Mouse (Mus musculus): ENCODE measurements around the gene Ifrd1. TPM values are rescaled to one million over a fixed set of nuclear protein-coding genes. Genes with fewer than 3 reads are reported as not detected.
A peak's percentile ranks its signal among the peaks of the same experiment; 100 is the strongest.

Gene Ifrd1
- polyA plus RNA-seq, 1 experiment from 2014 or later = 164 TPM

DNA sequence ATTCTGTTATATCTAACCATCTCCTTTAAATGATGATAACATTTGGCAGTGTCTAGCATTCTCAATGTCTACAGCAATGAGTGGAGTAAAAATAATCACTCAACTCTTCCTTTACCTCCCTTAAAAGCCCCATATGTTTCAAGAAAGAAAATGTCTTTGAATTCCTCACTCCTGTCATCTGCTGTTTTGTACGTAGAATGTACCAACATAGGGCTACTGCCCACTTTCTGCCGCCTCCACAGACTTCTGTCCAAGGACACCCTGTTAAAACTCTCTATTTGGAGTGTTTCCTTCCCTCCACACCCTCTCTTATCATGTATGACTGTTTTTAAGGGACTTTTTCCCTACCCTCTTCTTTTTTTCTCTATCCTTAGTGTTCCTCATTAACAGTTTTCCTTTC, 16.7 kb downstream of the Ifrd1 start:
- 92% methylated on average over 2 of the region's 2 CpGs for WGBS
- Histone ChIP-seq H3K4me3 (no peak overlapping the region), H3K27me3 (no peaks in the 10 kb centered on the region), H3K4me1 (replicated peaks) (no peaks in the 10 kb centered on the region), H3K9me3 (no peaks in the 10 kb centered on the region), H3K36me3 (no peaks in the 10 kb centered on the region), H3K27ac (no peak overlapping the region), H3K9ac (no peak overlapping the region), H3K4me2 (no peak overlapping the region)
- no peak for ATAC-seq (ENCODE audit: low FRiP score)

DNA sequence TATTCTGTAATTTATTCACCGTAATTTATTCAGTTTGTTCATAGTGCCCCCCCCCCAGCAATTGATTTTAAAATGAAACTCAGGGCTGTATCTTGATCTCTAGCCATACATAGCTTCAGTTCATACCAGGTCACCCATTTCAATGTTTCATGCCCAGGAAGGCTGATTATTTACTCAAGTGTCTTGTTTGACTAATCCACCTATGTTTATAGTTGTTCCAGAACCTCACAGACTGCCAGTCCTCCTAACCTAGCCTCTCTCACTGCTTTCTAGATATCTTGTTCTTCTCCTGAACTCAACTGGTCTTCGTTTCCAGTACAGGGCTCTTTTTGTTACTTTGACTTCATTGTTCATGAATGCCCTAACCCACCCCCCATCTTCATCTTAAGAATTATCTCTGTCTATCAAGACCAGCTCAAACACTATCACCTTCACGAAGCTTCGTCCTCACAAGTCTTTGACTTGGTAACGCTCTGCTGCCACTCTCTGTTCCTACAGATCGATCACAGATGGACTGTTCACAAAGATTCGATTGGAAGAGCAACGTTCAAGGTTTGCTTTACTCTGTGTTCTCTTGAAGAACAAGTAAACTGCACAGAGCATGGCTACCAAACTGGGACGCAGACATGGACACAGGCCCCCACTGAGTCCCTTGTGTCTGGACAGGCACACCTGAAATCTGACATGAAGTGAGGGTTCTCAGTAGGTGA, 24.0 kb downstream of the Ifrd1 start:
- no peaks in the 10 kb centered on the region for H3K27me3 ChIP-seq
- no peaks in the 10 kb centered on the region for H3K9me3 ChIP-seq
- H3K4me1 ChIP-seq (replicated peaks) = peaks cover 22% of the 10 kb centered on the region
- H3K36me3 ChIP-seq = no peaks in the 10 kb centered on the region
- ATAC-seq (ENCODE audit: low FRiP score) = no peak
- no peak overlapping the region for H3K4me2 ChIP-seq
- H3K9ac ChIP-seq = no peak overlapping the region
- H3K27ac ChIP-seq = no peak overlapping the region
- 96% methylated on average over 9 of the region's 9 CpGs for WGBS
- no peak overlapping the region for H3K4me3 ChIP-seq

DNA sequence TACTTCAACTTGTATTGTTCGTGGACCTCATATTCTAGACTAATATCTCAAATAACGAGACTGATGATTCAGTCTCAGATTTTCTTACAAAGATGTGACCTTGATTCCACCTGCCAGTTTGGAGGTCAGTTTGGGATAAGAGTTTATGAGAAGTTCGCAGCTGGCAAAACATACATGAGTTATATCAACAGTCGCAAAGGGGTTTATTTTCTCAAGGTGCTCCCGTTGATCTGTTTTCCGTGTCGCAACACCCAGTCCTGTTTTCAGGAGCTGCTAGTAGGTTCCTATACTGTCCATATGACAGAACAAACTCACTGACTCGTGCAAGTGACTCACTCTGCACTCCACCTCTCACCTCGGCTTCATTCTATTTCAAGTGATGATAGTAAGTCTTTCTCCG, 24.6 kb downstream of the Ifrd1 start:
- Histone ChIP-seq H3K4me3 (peak overlapping the region; percentile 92), H3K27me3 (no peaks in the 10 kb centered on the region), H3K9me3 (no peaks in the 10 kb centered on the region), H3K36me3 (no peaks in the 10 kb centered on the region), H3K4me2 (peak overlapping the region; percentile 59), H3K9ac (peak overlapping the region; percentile 65), H3K4me1 (replicated peaks) (peaks cover 22% of the 10 kb centered on the region), H3K27ac (peak overlapping the region; percentile 81)
- 60% methylated on average over 10 of the region's 10 CpGs for WGBS
- ATAC-seq (ENCODE audit: low FRiP score) = no peak

DNA sequence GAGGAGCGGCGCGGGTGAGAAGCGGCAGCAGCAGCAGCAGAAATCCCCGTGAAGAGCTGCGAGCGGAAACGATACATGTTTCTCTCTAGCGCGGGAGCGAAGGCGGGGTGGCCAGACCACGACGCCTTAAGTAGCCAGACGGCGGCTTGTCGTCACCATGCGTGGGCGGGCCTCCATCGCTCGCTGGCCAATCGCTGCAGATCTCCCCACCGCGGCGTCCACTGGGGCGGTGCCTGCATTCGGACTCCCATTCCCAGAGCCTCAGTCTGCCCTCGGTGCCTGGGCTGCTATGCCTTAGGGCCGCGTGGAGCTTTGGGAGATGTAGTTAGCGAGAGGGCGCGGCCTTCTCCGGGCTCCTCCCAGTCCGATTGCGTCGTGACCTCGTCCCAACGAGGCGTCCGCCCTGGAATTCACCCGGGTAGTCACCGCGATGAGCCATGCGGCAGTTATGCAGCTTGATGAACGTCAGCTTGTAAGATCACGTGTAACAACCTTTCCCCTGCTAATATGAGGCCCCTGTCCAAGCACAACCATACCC, 25.2 kb downstream of the Ifrd1 start:
- peaks cover 22% of the 10 kb centered on the region for H3K4me1 ChIP-seq (replicated peaks)
- peak overlapping the region; percentile 97 for H3K9ac ChIP-seq
- peak; percentile 98 for ATAC-seq (ENCODE audit: low FRiP score)
- H3K27me3 ChIP-seq = no peaks in the 10 kb centered on the region
- H3K9me3 ChIP-seq = no peaks in the 10 kb centered on the region
- no peaks in the 10 kb centered on the region for H3K36me3 ChIP-seq
- WGBS = under 1% methylated on average over 46 of the region's 47 CpGs
- H3K4me2 ChIP-seq = peak overlapping the region; percentile 74
- peak overlapping the region; percentile 92 for H3K4me3 ChIP-seq
- H3K27ac ChIP-seq = peak overlapping the region; percentile 98

DNA sequence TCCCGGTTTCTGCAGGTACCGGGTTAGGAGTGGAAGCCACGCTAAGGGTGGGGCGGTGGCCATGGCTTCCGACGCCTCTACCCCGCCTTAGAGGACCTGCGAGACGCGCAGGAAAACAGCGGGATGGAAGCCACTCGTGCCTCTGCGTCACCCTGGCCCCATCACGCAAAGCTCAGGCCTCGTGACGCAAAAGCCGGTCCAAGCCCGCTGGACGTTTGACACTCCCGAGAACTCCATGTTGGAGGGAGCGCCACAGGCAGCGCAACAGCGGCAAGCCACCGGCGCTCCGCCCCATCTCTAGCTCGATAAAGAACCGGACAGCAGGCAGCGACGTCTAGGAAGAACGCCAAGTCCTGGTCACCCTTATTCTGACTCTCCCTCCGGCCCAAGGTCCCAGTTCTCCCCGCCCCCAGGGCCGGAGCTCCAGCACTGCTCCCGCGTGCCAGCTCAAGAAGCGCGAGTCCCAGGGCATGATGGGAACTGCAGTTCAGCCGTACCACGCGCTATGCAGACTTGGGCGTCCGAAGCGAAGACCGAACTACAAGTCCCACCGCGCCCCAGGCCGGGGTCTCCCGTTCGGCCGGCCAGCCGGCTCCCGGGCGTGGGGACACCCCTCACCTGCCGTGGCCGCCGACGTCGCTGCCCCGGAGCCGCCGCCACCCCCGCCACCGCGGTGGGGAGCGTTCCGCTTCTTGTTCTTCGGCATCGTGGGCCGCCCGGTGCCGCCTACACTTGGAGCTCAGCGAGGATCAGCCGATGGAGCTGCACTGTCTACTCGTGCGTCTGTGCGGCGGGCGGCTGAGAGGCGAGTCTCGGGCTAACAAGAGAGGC, 25.8 kb downstream of the Ifrd1 start:
- Histone ChIP-seq H3K4me3 (peak overlapping the region; percentile 92), H3K4me2 (peak overlapping the region; percentile 74), H3K27ac (peak overlapping the region; percentile 98), H3K9me3 (no peaks in the 10 kb centered on the region), H3K4me1 (replicated peaks) (peaks cover 22% of the 10 kb centered on the region), H3K27me3 (no peaks in the 10 kb centered on the region), H3K36me3 (no peaks in the 10 kb centered on the region), H3K9ac (peak overlapping the region; percentile 97)
- ATAC-seq (ENCODE audit: low FRiP score) = peak; percentile 96
- WGBS = under 1% methylated on average over 75 of the region's 81 CpGs

DNA sequence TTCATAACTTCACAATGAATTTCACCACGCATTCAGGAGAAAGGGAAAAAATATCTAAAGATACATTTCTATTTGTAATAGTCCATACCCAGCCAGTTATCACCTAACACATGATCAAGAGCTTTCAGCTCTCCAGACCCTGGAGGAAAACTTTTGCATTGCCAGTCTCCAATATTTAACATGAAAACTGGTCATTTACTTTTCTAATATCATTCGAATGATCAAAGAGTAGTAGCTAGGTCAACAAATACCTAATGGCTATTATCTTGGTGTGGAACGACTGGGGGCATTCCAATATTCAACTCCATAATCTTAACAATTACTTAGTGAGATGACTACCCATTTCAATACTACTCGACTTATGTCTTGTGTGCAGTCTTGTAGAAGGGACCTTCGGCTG, 26.7 kb downstream of the Ifrd1 start:
- Histone ChIP-seq H3K4me3 (peak overlapping the region; percentile 92), H3K27ac (peak overlapping the region; percentile 98; the same call in 1 of the 2 replicates), H3K9ac (peak overlapping the region; percentile 97), H3K27me3 (no peaks in the 10 kb centered on the region), H3K4me1 (replicated peaks) (peaks cover 22% of the 10 kb centered on the region), H3K4me2 (peak overlapping the region; percentile 74), H3K36me3 (peaks cover under 1% of the 10 kb centered on the region; the same call in 1 of the 2 replicates), H3K9me3 (no peaks in the 10 kb centered on the region)
- 21% methylated on average over 5 of the region's 5 CpGs for WGBS
- no peak for ATAC-seq (ENCODE audit: low FRiP score)

DNA sequence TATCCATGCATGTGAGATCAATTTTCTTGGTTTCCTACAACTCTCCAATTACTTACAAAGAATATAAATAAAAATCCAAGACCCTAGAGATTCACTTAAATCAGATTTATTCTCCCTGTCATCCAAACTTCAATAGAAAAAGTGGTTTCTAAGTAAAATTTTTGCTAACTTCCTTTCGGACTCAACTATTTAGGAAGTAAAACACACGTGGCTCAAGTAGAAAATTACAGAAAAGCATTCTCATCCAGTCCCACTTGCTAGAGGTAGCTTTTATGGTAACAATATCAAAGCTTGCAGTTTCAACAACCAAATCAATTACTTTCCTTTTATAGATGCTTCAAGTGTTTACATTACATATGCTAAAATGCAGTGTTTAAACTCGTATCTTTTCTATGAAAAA, 27.4 kb downstream of the Ifrd1 start:
- no peak overlapping the region for H3K27ac ChIP-seq
- peak overlapping the region; percentile 92 for H3K4me3 ChIP-seq
- peak overlapping the region; percentile 74 for H3K4me2 ChIP-seq
- no peaks in the 10 kb centered on the region for H3K9me3 ChIP-seq
- no peaks in the 10 kb centered on the region for H3K27me3 ChIP-seq
- no peak for ATAC-seq (ENCODE audit: low FRiP score)
- H3K9ac ChIP-seq = peak overlapping the region; percentile 97; the same call in 1 of the 2 replicates
- 41% methylated on average over 3 of the region's 3 CpGs for WGBS
- peaks cover 6% of the 10 kb centered on the region for H3K36me3 ChIP-seq
- peaks cover 22% of the 10 kb centered on the region for H3K4me1 ChIP-seq (replicated peaks)

DNA sequence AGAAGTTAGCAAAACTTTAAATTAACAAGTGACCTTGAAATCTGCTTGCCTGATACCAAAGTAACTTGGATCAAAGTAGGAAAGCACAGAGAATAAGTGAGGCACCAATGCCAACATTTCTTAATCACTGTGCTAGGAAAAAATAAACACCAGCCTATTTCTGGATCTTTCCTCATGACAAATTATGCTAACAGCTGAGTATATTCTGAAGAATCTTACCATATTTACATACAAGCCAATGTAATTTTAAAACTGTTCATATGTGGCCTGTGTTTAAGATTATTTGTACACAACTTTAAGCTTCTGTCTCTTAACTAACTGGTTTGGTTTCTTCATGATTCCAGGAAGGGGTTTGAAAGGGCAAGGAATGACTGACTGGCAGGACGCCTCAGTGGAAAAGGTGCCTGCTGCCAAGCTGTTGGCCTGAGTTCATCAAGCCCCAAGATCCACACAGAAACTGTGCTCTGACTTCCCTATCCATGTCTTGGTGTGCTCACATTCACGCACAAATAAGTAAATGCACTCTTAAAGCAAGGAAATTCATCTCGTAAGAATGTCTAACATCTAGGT, 28.2 kb downstream of the Ifrd1 start:
- Histone ChIP-seq H3K27me3 (no peaks in the 10 kb centered on the region), H3K27ac (no peak overlapping the region), H3K4me3 (peak overlapping the region; percentile 92; the same call in 1 of the 2 replicates), H3K36me3 (peaks cover 14% of the 10 kb centered on the region), H3K9me3 (no peaks in the 10 kb centered on the region), H3K9ac (peak overlapping the region; percentile 30; the same call in 1 of the 2 replicates), H3K4me2 (peak overlapping the region; percentile 74), H3K4me1 (replicated peaks) (peaks cover 22% of the 10 kb centered on the region)
- 50% methylated on average over 3 of the region's 3 CpGs for WGBS
- ATAC-seq (ENCODE audit: low FRiP score) = no peak

DNA sequence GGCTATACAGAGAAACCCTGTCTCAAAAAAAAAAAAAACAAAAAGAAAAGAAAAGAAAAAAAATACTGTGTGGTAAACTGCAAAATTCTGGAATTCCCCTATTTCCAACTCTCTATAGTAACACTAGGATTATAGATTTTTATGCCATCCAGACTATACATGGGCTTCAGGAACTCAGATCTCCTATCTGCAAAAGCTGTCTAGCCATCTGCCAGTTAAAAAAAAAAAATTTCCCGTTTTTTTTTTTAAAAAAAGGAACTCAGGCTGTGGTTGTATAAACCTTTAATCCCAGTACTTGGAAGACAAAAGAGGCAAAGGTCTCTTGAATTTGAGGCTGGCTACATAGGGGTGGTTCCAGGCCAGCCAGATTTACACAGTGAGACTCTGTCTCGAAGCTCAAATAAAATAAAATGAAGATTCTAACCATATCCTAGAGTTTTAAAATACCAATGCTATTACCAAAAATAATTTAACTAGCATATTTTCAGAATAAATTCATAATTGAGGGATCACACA, 29.8 kb downstream of the Ifrd1 start:
- Histone ChIP-seq H3K36me3 (peaks cover 30% of the 10 kb centered on the region), H3K9me3 (no peaks in the 10 kb centered on the region), H3K27ac (no peak overlapping the region), H3K4me2 (no peak overlapping the region), H3K9ac (no peak overlapping the region), H3K4me3 (no peak overlapping the region), H3K4me1 (replicated peaks) (peaks cover 18% of the 10 kb centered on the region), H3K27me3 (no peaks in the 10 kb centered on the region)
- WGBS = 82% methylated on average over 2 of the region's 2 CpGs
- no peak for ATAC-seq (ENCODE audit: low FRiP score)

DNA sequence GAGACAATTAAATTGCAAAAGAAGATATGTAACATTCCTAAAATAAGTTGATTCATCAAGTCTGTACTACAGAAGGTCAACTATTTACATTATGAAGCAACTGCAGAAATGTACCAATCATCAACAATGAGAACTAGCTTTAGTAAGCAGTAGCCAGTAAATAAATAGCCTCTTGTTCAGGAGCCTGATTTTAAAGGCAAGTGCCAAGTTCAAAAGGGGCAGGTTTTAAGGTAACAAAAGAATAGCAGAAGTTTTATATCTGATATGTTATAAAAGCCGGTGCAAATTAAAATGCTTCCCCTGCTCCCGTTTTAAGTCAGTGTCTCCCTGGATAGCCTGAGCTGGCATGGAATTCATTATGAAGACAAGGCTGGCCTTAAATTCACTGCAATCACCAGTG, 30.5 kb downstream of the Ifrd1 start:
- Histone ChIP-seq H3K36me3 (peaks cover 37% of the 10 kb centered on the region), H3K9ac (no peak overlapping the region), H3K4me3 (no peak overlapping the region), H3K4me1 (replicated peaks) (peaks cover 18% of the 10 kb centered on the region), H3K9me3 (no peaks in the 10 kb centered on the region), H3K27ac (no peak overlapping the region), H3K4me2 (no peak overlapping the region), H3K27me3 (no peaks in the 10 kb centered on the region)
- no peak for ATAC-seq (ENCODE audit: low FRiP score)
- WGBS = 88% methylated on average over 2 of the region's 2 CpGs

DNA sequence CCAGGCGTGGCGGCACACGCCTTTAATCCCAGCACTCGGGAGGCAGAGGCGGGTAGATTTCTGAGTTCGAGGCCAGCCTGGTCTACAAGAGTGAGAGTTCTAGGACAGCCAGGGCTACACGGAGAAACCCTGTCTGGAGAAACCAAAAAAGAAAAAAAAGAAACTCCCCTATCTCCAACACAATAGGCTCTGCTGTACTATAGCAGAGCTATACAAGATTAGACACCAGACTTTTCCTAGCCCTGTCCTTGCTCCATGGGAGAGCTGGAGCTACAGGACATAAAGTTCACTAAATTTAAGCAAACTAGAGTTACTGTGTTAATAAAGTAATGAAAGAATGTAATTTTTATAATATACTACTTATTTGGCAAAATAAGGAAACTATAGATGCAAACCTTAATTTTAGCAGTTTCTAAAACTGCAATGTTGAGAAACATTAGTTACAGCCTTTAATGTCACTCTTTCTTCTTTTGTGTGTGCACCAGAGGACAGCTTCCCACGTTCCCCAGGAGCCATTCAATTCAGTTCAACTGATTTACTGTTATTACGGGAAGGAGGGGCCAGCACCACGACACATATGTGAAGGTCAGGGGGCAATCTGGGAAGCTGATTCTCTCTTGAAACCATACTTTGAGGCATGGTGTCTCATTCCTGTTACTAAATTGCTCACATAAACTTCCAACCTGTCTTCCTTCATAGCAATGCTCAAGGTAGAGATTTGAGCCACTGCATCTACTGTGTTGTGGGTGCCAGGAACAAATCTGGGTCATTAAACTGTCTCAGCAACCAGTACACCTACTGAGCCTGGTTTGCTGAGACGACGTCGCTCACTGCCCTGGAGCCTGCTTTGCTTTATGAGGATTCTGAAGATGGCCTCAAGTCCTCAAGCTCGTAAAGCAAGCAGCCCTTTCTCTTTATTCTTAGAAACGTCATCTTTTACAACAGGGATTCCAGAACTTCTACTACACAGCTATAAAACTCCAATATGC, 33.1 kb downstream of the Ifrd1 start:
- 90% methylated on average over 15 of the region's 15 CpGs for WGBS
- Histone ChIP-seq H3K4me1 (replicated peaks) (peaks cover 4% of the 10 kb centered on the region), H3K4me2 (no peak overlapping the region), H3K27ac (no peak overlapping the region), H3K9me3 (no peaks in the 10 kb centered on the region), H3K9ac (no peak overlapping the region), H3K36me3 (peaks cover 60% of the 10 kb centered on the region), H3K27me3 (no peaks in the 10 kb centered on the region), H3K4me3 (no peak overlapping the region)
- no peak for ATAC-seq (ENCODE audit: low FRiP score)
